Mouse (Mus musculus) heart, embryonic 11.5 days (tissue): ENCODE results near the gene Ube2e3. TPM values are rescaled to one million over a fixed set of nuclear protein-coding genes. Genes with fewer than 3 reads are reported as not detected.

Source experiments
- ATAC-seq: fragments of 200-750 bp; cut with Nextera tagmentation; replicated peaks from 2 replicates; pipeline ENCODE4 v1.8.0; 2017; ENCODE audit warnings: moderate library complexity; ENCODE audit not compliant: insufficient number of reproducible peaks, low FRiP score, low TSS enrichment
- H3K27ac ChIP-seq: fragments of 300-500 bp; sonication (generic); 2 replicates; pipeline ENCODE4 v1.5.1; 2014; ENCODE audit warnings: mild to moderate bottlenecking, low read depth, low read length
- H3K27me3 ChIP-seq: fragments of 300-500 bp; sonication (generic); 2 replicates; pipeline ENCODE4 v1.6.1; 2014; ENCODE audit warnings: mild to moderate bottlenecking, low read length, mixed read lengths; ENCODE audit not compliant: control insufficient read depth, insufficient read depth
- H3K36me3 ChIP-seq: fragments of 300-500 bp; sonication (generic); 2 replicates; pipeline ENCODE4 v1.6.1; 2014; ENCODE audit warnings: mild to moderate bottlenecking, low read length, moderate library complexity, mixed read lengths; ENCODE audit not compliant: control insufficient read depth, insufficient read depth
- H3K4me1 ChIP-seq: fragments of 300-500 bp; sonication (generic); 2 replicates; pipeline ENCODE4 v1.6.1; 2014; ENCODE audit warnings: low read length; ENCODE audit not compliant: control insufficient read depth, insufficient read depth
- H3K4me2 ChIP-seq: fragments of 300-500 bp; sonication (generic); 2 replicates; pipeline ENCODE4 v1.6.1; 2014; ENCODE audit warnings: mild to moderate bottlenecking, moderate library complexity
- H3K4me3 ChIP-seq: fragments of 300-500 bp; sonication (generic); 2 replicates; pipeline ENCODE4 v1.5.1; 2014; ENCODE audit warnings: low read depth, low read length
- H3K9ac ChIP-seq: fragments of 300-500 bp; sonication (generic); 2 replicates; pipeline ENCODE4 v1.6.1; 2014; ENCODE audit warnings: mild to moderate bottlenecking, low read depth, low read length, moderate library complexity
- H3K9me3 ChIP-seq: fragments of 300-500 bp; sonication (generic); replicated peaks from 2 replicates; pipeline ENCODE4 v1.6.1; 2016; ENCODE audit warnings: low read length; ENCODE audit not compliant: control insufficient read depth
- WGBS: fragments of 180-500 bp; shearing (Covaris S2); extraction: QIAGEN DNeasy Blood & Tissue Kit; methylation state at CpG from one replicate; pipeline ENCODE4 v1.1.7; 2014; ENCODE audit not compliant: insufficient replicate concordance; 5-methylcytosine and 5-hydroxymethylcytosine counted together
- polyA plus RNA-seq: library from polyadenylated mRNA; unstranded; fragments of >200 nt; fragmentation: Nextera tagmentation; extraction: Ambion mirVana; gene quantifications from 2 replicates; pipeline ENCODE4 v1.2.1, GENCODE M21; 2014

Ube2e3 gene
- polyA plus RNA-seq, result 125 and 131 TPM in 2 replicates

DNA sequence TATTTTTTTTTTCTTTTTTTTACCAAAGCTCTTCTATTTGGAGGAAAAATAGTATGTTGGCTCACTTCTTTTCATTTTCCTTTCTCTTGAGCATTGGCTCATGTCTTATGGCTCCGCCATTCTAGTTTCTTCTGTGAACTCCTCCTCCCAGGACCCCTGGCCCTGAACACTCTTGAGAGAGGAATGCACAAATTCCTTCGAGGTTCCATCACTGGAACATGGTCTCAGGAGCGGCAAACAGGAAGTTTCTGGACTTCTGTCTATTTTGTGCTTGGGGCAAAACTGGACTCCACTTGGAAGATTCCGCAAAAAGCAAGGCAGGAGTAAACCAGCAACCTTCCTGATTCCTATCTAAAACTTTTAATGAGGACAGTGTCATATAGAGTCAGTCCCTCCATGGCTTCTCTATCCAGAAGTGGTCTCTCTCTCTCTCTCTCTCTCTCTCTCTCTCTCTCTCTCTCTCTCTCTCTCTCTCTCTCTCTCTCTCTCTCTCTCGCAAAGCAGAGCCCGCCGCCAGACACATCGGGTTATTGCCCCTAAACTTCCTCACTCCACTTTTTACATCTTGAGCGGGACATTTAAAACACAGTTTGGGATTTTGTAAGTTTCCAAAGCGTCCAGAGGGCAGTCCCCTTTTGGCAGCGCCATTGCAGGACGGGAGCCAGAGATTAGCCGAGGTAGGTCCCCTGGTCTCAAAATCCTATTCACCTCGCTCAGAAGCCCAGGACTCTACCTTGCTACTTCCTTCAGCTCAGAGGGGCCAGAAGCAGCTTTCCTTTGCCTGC is at the start of gene Ube2e3:
TSS of gene Ube2e3 (plus strand) at position 399 of the 785 bp plus-strand sequence.
- peak within 1 kb of the TSS; percentile 90 for H3K4me3 ChIP-seq
- 12% methylated on average over 14 of the region's 14 CpGs for WGBS
- peak within 1 kb of the TSS; percentile 84 for H3K4me2 ChIP-seq
- peak within 1 kb of the TSS; percentile 99 for H3K27ac ChIP-seq
- H3K36me3 ChIP-seq, result no peaks in the 10 kb centered on the region
- no peaks in the 10 kb centered on the region for H3K27me3 ChIP-seq
- H3K9ac ChIP-seq, result peak within 1 kb of the TSS; percentile 98
- ATAC-seq, result peak; percentile 22; the same call in 1 of the 2 replicates
- no peaks in the 10 kb centered on the region for H3K9me3 ChIP-seq
- peaks cover 21% of the 10 kb centered on the region for H3K4me1 ChIP-seq

DNA sequence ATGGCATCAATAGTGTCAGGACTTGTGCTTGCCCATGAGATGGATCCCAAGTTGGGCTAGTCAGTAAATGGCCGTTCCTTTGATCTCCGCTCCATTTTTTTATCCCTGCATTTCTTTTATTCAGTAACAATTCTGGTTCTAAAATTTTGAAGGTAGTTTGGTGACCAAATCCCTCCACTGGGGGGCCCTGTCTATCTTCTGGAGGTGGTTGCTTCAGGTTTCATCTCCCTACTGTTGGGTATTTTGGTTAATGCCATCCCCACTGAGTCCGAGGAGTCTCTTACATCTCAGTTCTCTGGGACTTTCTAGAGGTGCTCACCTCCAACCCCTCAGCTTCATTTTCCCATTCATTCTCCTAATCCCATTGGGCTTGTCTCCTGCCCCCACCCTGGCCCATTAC is 38.0 kb upstream of the Ube2e3 start:
- Histone ChIP-seq H3K27ac (no peak overlapping the region), H3K4me3 (no peak overlapping the region), H3K36me3 (no peaks in the 10 kb centered on the region), H3K9me3 (no peaks in the 10 kb centered on the region), H3K27me3 (no peaks in the 10 kb centered on the region), H3K4me1 (no peaks in the 10 kb centered on the region), H3K4me2 (no peak overlapping the region), H3K9ac (no peak overlapping the region)
- ATAC-seq, result no peak
- WGBS, result 88% methylated on average over 3 of the region's 3 CpGs

DNA sequence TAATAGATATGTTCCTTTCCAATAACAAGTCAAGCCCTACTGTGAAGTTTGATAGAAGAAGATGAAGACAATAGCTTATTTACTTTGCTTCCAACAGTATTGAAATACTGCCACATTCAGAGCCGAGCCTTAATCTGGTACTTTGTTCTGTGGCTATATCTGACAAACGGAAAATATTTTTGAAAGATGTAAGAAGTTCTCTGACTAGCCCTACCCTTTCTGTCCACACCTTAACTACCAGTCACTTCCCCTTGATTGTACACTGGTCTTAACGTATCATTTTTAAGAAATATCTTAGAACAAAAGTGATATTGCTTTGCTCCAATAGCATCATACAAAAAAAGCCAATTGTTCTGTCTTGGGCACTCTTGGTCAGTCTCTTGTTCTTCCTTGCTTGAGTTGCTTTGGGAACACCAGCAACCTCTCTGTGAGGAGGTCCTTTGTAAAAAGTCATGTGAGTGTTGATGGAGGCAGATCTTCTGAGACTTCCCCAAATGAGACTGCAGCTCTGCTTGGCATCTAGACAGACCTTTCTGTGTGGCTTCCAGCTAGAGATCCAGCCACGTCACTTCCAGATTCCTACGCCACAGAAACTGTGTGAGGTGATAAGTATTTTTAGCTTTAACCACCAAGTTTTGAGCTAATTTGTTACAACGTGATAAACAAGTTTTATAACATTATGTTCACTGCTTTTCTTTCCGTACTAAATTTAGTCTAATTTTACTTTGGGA is 26.3 kb upstream of the Ube2e3 start:
- 74% methylated on average over 7 of the region's 7 CpGs for WGBS
- no peak overlapping the region for H3K9ac ChIP-seq
- no peak for ATAC-seq
- H3K4me1 ChIP-seq, result no peaks in the 10 kb centered on the region
- no peak overlapping the region for H3K4me2 ChIP-seq
- H3K9me3 ChIP-seq, result no peaks in the 10 kb centered on the region
- H3K27me3 ChIP-seq, result no peaks in the 10 kb centered on the region
- no peak overlapping the region for H3K4me3 ChIP-seq
- no peak overlapping the region for H3K27ac ChIP-seq
- no peaks in the 10 kb centered on the region for H3K36me3 ChIP-seq

DNA sequence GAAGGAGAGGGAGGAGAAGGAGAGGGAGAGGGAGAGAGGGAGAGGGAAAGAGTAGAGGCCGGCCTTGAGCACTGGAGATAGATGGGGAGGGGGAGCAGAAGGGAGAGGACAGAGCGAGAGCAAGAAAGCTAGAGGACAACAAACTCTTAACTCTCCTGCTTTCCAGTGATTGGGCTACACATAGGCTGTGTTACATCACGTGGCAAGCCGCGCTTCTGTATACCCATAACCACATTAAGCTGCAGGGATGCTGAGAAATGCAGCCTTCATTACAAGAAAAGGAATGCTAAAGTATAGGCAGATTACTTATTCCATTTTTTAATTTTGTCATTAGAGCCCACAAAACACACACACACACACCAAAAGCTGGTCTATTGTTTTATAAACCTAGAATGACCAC is 23.6 kb upstream of the Ube2e3 start:
- Histone ChIP-seq H3K4me1 (no peaks in the 10 kb centered on the region), H3K4me3 (no peak overlapping the region), H3K27me3 (no peaks in the 10 kb centered on the region), H3K4me2 (no peak overlapping the region), H3K27ac (no peak overlapping the region), H3K9me3 (no peaks in the 10 kb centered on the region), H3K9ac (no peak overlapping the region), H3K36me3 (no peaks in the 10 kb centered on the region)
- ATAC-seq, result no peak
- WGBS, result 78% methylated on average over 5 of the region's 5 CpGs

DNA sequence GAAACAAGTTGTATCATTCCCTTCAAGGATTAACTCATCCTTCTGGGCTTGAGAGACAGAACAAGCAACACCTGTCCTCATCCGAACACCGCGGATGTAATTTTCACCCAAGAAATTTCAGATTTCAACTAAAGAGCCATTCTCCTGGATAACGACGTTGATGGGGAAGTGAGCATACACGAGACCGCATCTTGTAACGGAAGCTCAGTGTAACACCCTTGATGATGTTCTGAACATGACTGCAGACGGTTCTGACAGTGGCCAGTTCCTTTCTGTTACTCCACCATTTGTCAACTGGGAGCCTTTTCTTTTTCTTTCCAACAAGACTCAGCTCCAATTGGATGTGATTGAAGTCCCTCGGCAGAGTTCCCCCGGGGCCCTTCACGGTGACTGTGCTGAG is 22.6 kb upstream of the Ube2e3 start:
- H3K4me1 ChIP-seq, result no peaks in the 10 kb centered on the region
- WGBS, result 89% methylated on average over 12 of the region's 12 CpGs
- no peaks in the 10 kb centered on the region for H3K9me3 ChIP-seq
- H3K4me3 ChIP-seq, result no peak overlapping the region
- no peaks in the 10 kb centered on the region for H3K27me3 ChIP-seq
- no peak for ATAC-seq
- H3K27ac ChIP-seq, result no peak overlapping the region
- no peak overlapping the region for H3K9ac ChIP-seq
- no peak overlapping the region for H3K4me2 ChIP-seq
- H3K36me3 ChIP-seq, result no peaks in the 10 kb centered on the region

DNA sequence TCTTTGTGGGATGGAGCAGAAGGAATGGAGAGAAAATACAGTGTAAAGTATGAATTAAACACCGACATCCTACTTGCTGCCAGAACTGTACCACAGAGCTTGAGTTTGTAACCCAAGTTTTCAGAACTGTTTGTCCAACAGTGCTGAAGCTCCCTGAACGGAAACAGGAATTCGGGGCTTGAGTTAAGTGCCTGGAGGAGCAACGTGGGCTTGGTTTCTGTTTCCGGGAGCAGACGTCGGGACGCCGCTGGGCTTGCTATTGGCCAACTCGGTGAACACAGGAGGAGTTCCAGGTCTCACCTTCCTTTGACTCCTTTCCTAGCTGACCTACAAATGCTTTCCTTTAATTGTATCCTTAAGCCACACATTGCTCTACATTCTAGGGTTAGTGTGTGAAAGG is 22.2 kb upstream of the Ube2e3 start:
- H3K9ac ChIP-seq, result no peak overlapping the region
- no peaks in the 10 kb centered on the region for H3K9me3 ChIP-seq
- 69% methylated on average over 10 of the region's 10 CpGs for WGBS
- ATAC-seq, result no peak
- no peaks in the 10 kb centered on the region for H3K4me1 ChIP-seq
- no peak overlapping the region for H3K4me2 ChIP-seq
- no peak overlapping the region for H3K4me3 ChIP-seq
- H3K27ac ChIP-seq, result no peak overlapping the region
- no peaks in the 10 kb centered on the region for H3K36me3 ChIP-seq
- no peaks in the 10 kb centered on the region for H3K27me3 ChIP-seq

DNA sequence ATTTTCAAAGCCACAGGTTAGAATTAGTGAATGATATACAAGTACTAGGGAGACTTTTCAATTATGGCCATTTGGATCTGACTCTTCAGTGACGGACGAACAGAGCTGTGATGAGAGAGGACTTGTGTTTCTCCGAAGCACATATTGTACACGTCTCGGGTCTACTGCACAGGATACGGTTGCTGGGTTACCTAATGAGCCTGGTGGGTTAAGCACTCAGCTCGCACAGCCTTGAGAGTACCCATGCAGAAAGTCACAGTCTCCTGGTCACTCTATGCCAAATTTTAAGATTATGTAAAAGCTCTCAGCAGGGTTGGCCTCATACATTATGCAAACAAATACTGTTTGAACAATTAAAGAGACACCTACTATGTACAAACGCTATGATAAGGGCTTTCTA is 13.6 kb upstream of the Ube2e3 start:
- H3K4me1 ChIP-seq, result no peaks in the 10 kb centered on the region
- ATAC-seq, result no peak
- H3K9me3 ChIP-seq, result no peaks in the 10 kb centered on the region
- WGBS, result 73% methylated on average over 8 of the region's 8 CpGs
- H3K9ac ChIP-seq, result no peak overlapping the region
- H3K36me3 ChIP-seq, result no peaks in the 10 kb centered on the region
- no peak overlapping the region for H3K27ac ChIP-seq
- no peaks in the 10 kb centered on the region for H3K27me3 ChIP-seq
- H3K4me3 ChIP-seq, result no peak overlapping the region
- H3K4me2 ChIP-seq, result no peak overlapping the region

DNA sequence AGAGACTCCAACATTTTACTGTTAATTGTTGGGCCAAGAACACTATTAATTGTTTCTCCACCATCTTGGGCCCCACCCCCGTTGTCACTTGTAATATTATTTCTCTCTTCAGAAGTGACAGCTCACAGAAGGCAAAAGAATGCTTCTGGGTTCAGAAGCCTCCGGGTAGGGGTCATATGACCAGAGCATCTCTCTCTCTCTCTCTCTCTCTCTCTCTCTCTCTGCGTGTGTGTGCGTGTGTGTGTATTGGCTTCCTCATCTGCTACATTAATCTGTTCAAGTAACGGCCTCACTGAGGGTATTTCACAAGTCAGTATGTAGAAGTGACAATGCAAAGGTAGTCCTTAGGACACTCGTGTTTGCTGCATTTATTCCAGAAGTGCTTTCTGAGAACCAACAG is 9.3 kb upstream of the Ube2e3 start:
- ATAC-seq, result no peak
- Histone ChIP-seq H3K27me3 (no peaks in the 10 kb centered on the region), H3K4me3 (no peak overlapping the region), H3K27ac (no peak overlapping the region), H3K9me3 (no peaks in the 10 kb centered on the region), H3K9ac (no peak overlapping the region), H3K4me2 (no peak overlapping the region), H3K4me1 (no peaks in the 10 kb centered on the region), H3K36me3 (no peaks in the 10 kb centered on the region)
- 73% methylated on average over 6 of the region's 6 CpGs for WGBS
